ENCODE assay signal across 12 mouse cellular contexts in the genomic region with DNA sequence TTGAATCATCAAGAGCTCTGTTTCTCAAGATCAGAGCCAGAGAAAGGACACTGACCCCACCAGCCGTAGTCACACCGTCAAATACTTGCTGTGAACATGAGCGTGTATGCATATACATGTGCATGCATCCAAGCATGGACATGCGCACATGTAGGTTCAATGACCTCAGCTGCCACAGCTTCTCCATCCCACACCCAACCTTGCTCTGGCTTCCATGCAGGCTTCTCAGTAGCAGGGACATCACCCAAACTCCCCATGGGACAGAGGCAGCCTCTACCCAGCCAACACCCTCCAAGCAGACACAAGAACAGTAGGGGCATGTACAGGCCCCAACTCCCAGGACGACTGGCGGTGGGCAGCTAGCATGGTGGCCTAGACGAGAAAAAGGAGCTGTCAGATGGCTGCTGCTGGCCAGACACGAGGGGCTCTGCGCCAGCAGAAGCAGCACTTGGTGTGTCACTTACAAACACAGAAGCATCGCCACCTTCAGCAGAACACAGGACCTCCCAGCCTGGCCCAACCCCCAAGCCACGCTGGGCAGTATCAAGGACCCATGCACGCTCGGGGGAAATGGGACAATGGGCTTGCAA. TPM values are rescaled to one million over a fixed set of nuclear protein-coding genes. Genes with fewer than 3 reads are reported as not detected.
A peak's percentile ranks its signal among the peaks of the same experiment; 100 is the strongest.
DNase-seq lines count a peak whose midpoint lies in the region; ATAC-seq and TF ChIP-seq lines count a peak whose summit lies in the region.
"Had no signal": no experiment of that assay in that cellular context is flagged by ENCODE, and none has a peak within 500 bp of the region (broad histone marks: within the 10 kb centered on the region; RNA-seq: fewer than 3 reads in every experiment).

No protein-coding gene starts in this region.

- peaks cover 92% of the 10 kb centered on the region for H3K4me1 ChIP-seq in heart, embryonic 12.5 days (replicated peaks)
- H3K4me1 ChIP-seq in midbrain, embryonic 10.5 days: peaks cover 97% of the 10 kb centered on the region
- peaks cover 67% of the 10 kb centered on the region for H3K4me1 ChIP-seq in midbrain, embryonic 11.5 days (ENCODE audit: control insufficient read depth, insufficient read depth, low read length)
- peaks cover 86% of the 10 kb centered on the region for H3K4me1 ChIP-seq in limb, embryonic 14.5 days (ENCODE audit: control insufficient read depth, insufficient read depth, low read length)

- intact Hi-C loops in gastrocnemius, postnatal 36 days (cut with DNase I): no loop called here

- no peak for ATAC-seq in heart, embryonic 12.5 days (ENCODE audit: insufficient number of reproducible peaks, low FRiP score)
- ATAC-seq in midbrain, embryonic 11.5 days (ENCODE audit: low FRiP score): no peak
- ATAC-seq in limb, embryonic 14.5 days (ENCODE audit: low FRiP score, low read depth): no peak
- ATAC-seq: CD4-positive, CD25-positive, alpha-beta regulatory T cell, adult 4 months had no signal

- no peak overlapping the region for H3K4me3 ChIP-seq in heart, embryonic 12.5 days
- H3K4me3 ChIP-seq in midbrain, embryonic 10.5 days: no peak overlapping the region
- no peak overlapping the region for H3K4me3 ChIP-seq in midbrain, embryonic 11.5 days (ENCODE audit: low read depth, low read length)
- H3K4me3 ChIP-seq in limb, embryonic 14.5 days (replicated peaks; ENCODE audit: low read length): no peak overlapping the region

- no peaks in the 10 kb centered on the region for H3K9me3 ChIP-seq in heart, embryonic 12.5 days (replicated peaks)
- H3K9me3 ChIP-seq in midbrain, embryonic 10.5 days (replicated peaks): no peaks in the 10 kb centered on the region
- no peaks in the 10 kb centered on the region for H3K9me3 ChIP-seq in midbrain, embryonic 11.5 days (ENCODE audit: control insufficient read depth, low read length)
- no peaks in the 10 kb centered on the region for H3K9me3 ChIP-seq in limb, embryonic 14.5 days (ENCODE audit: control insufficient read depth, low read length)

- no peaks in the 10 kb centered on the region for H3K27me3 ChIP-seq in heart, embryonic 12.5 days (replicated peaks)
- no peaks in the 10 kb centered on the region for H3K27me3 ChIP-seq in midbrain, embryonic 10.5 days (ENCODE audit: low read depth, poor library complexity, severe bottlenecking)
- no peaks in the 10 kb centered on the region for H3K27me3 ChIP-seq in midbrain, embryonic 11.5 days (ENCODE audit: control insufficient read depth, insufficient read depth, low read length)
- no peaks in the 10 kb centered on the region for H3K27me3 ChIP-seq in limb, embryonic 14.5 days (ENCODE audit: control insufficient read depth, insufficient read depth, low read length)

- H3K4me2 ChIP-seq in heart, embryonic 12.5 days: no peak overlapping the region
- H3K4me2 ChIP-seq in midbrain, embryonic 11.5 days: no peak overlapping the region
- peak overlapping the region; percentile 77; the same call in 1 of the 2 replicates for H3K4me2 ChIP-seq in limb, embryonic 14.5 days (replicated peaks; ENCODE audit: low read depth, low read length, severe bottlenecking)

- TF ChIP-seq POLR2A in limb, embryonic 14.5 days (IDR thresholded peaks at IDR 0.05; ENCODE audit: borderline replicate concordance, extremely low read depth, insufficient read depth, insufficient read length): no peak

- peak overlapping the region; percentile 99; the same call in 1 of the 2 replicates for H3K27ac ChIP-seq in heart, embryonic 12.5 days (ENCODE audit: poor library complexity, severe bottlenecking)
- peak overlapping the region; percentile 93; the same call in 1 of the 2 replicates for H3K27ac ChIP-seq in midbrain, embryonic 10.5 days (replicated peaks)
- no peak overlapping the region for H3K27ac ChIP-seq in midbrain, embryonic 11.5 days (ENCODE audit: low read depth, low read length)
- H3K27ac ChIP-seq in limb, embryonic 14.5 days (replicated peaks; ENCODE audit: low read depth, low read length): no peak overlapping the region; the same call in 1 of the 2 replicates

- no peaks in the 10 kb centered on the region for H3K36me3 ChIP-seq in heart, embryonic 12.5 days
- H3K36me3 ChIP-seq in midbrain, embryonic 10.5 days: 0 out of 2 replicates have a peak, but pooled peaks cover 2% of the 10 kb centered on the region
- no peaks in the 10 kb centered on the region for H3K36me3 ChIP-seq in midbrain, embryonic 11.5 days (ENCODE audit: control insufficient read depth, insufficient read depth, low read length)
- H3K36me3 ChIP-seq in limb, embryonic 14.5 days (ENCODE audit: control insufficient read depth, insufficient read depth, low read length): no peaks in the 10 kb centered on the region

- WGBS in heart, embryonic 12.5 days: 79% methylated on average over 13 of the region's 13 CpGs
- WGBS in midbrain, embryonic 10.5 days: 92% methylated on average over 13 of the region's 13 CpGs
- WGBS in midbrain, embryonic 11.5 days: 90% methylated on average over 13 of the region's 13 CpGs
- 84% methylated on average over 13 of the region's 13 CpGs for WGBS in limb, embryonic 14.5 days

- H3K9ac ChIP-seq in heart, embryonic 12.5 days: 0 out of 2 replicates have a peak overlapping the region, but pooled peaks have one; percentile 28
- H3K9ac ChIP-seq in midbrain, embryonic 11.5 days (ENCODE audit: low read length): no peak overlapping the region
- H3K9ac ChIP-seq in limb, embryonic 14.5 days (ENCODE audit: low read depth, low read length, severe bottlenecking): no peak overlapping the region

- no peak for DNase-seq in heart, adult 8-10 months (ENCODE audit: low spot score)
- DNase-seq in midbrain, embryonic 10.5 days (ENCODE audit: low spot score): no peak
- no peak for DNase-seq in midbrain, embryonic 11.5 days (ENCODE audit: low spot score, missing footprints)
- no peak for DNase-seq in limb, embryonic 14.5 days (ENCODE audit: low spot score)
- no peak for DNase-seq in spleen, postnatal 36 days (ENCODE audit: low spot score in 2 of 2)
- DNase-seq in adrenal gland, postnatal 10 days: no peak
- no peak for DNase-seq in gastrocnemius, postnatal 36 days
- DNase-seq: kidney, postnatal 14 days; right cerebral cortex, postnatal 4 days; thymus, postnatal 14 days had no signal

RNA-seq across cellular contexts. Expression of a gene that starts 40.1 kb away (rescaled TPM):
- polyA plus RNA-seq in heart, embryonic 12.5 days (2016; fragmentation: Nextera tagmentation; extraction: Ambion mirVana): 17.0 and 18.6 TPM in 2 replicates
- 10 to 100 TPM; 81.6 to 92.4 (median 84.5) TPM for total RNA-seq in heart, adult 8-10 months (2022)
- polyA plus RNA-seq in midbrain, embryonic 10.5 days (2016; fragmentation: Nextera tagmentation; extraction: Ambion mirVana): 16.2 and 19.1 TPM in 2 replicates
- 13.4 and 14.7 TPM in 2 replicates for polyA plus RNA-seq in midbrain, embryonic 11.5 days (2014; fragmentation: Nextera tagmentation; extraction: Ambion mirVana)
- 75.9 and 89.8 TPM in 2 replicates for polyA plus RNA-seq in limb, embryonic 14.5 days (2012; rRNA removed)
- 37.0 and 39.3 TPM in 2 replicates for polyA plus RNA-seq in limb, embryonic 14.5 days (2014; fragmentation: Nextera tagmentation; extraction: Ambion mirVana)
- total RNA-seq in adrenal gland, postnatal 10 days (2021): 100 to 1,000 TPM; 125 to 153 TPM
- total RNA-seq in gastrocnemius, postnatal 36 days (2021): 100 to 1,000 TPM; 102 to 112 TPM

Comparison
In these comparisons a context has a peak if more than half of its experiments do, and no peak if none do; other contexts are left out.
1. H3K27ac ChIP-seq: peak in heart, embryonic 12.5 days (single experiment) and midbrain, embryonic 10.5 days (single experiment); none in midbrain, embryonic 11.5 days (single experiment) and limb, embryonic 14.5 days (single experiment).